Mouse (Mus musculus): ENCODE measurements around the gene Anapc15. TPM values are rescaled to one million over a fixed set of nuclear protein-coding genes. Genes with fewer than 3 reads are reported as not detected.

Gene Anapc15
- polyA plus RNA-seq, 1 experiment from 2014 or later = 83.1 TPM

DNA sequence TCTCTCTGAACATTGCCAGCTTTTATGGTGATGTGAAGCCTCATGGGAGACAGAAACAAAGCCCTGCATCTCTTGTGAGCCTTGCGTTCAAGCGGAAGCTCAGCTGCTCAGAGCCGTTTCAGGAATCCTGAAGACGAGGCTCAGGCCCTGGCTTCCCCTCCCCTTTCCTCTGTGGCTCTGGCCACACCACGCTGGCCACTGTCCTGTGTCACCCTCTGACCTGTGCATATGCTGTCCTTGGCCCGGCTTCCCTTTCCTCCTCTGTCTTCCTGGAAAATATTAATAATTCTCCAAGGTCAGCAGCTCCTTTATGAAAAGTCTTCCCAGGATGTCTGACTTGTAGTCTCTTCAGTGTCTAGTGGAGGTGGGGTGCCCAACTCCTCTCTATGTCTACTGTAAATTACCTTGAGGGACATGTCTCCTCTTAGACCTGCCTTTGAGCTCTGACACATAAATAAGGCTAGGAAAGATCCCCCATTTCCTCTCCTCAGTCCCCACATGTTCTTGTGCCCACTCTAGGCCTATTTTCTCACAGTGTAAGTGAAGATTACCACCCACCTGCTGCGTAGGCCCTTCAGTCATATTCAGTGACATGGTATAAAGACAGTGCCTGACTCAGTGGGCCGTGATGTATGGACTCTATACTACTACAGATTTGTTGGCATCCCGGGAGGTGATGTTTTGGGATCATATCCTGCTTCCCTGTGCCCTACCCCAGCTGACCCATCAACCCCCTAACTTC is 19.1 kb downstream of the Anapc15 start:
- Histone ChIP-seq H3K4me3 (no peak overlapping the region), H3K9me3 (no peaks in the 10 kb centered on the region), H3K27me3 (no peaks in the 10 kb centered on the region), H3K4me2 (no peak overlapping the region), H3K4me1 (replicated peaks) (no peaks in the 10 kb centered on the region), H3K9ac (no peak overlapping the region), H3K36me3 (no peaks in the 10 kb centered on the region), H3K27ac (no peak overlapping the region)
- WGBS = 57% methylated on average over 9 of the region's 9 CpGs
- ATAC-seq (ENCODE audit: low FRiP score) = no peak

DNA sequence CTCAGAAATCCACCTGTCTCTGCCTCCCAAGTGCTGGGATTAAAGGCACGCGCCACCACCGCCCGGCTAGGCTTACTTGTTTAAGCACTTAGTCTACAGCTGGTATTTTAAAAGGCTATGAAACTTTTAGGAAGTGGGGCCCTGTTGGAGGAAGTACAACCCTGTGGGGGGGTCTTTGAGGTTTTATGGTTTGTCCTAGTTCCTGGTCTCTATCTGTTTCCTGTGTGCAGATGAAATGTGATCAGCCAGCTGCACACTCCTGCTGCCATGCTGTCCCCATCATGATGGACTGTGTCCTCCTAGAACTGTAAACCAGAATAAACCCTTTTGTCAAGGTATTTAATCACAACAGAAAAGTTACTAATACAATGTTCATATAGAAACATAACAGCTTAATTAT is 20.6 kb downstream of the Anapc15 start:
- no peak overlapping the region for H3K4me2 ChIP-seq
- no peak overlapping the region for H3K9ac ChIP-seq
- no peak overlapping the region for H3K4me3 ChIP-seq
- H3K27me3 ChIP-seq = no peaks in the 10 kb centered on the region
- H3K27ac ChIP-seq = no peak overlapping the region
- H3K36me3 ChIP-seq = no peaks in the 10 kb centered on the region
- ATAC-seq (ENCODE audit: low FRiP score) = no peak
- 98% methylated on average over 4 of the region's 4 CpGs for WGBS
- no peaks in the 10 kb centered on the region for H3K9me3 ChIP-seq
- no peaks in the 10 kb centered on the region for H3K4me1 ChIP-seq (replicated peaks)

DNA sequence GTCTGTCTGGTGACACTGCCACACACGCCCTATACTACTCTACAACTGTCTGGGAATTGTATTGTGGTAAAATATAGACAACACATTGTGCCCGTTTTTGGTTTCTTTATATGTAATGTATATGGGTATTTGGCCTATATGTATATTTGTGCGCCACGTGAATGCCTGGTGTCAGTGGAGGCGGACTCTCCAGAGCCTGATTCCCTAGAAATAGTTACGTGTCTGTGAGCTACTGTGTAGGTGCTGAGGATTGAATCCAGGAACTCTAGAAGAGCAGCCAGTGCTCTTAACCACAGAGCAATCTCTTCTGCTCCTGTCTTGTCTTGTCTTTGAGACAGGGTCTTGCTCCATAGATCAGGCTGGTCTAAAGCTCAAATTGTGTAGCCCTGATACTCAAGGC is 22.8 kb downstream of the Anapc15 start:
- Histone ChIP-seq H3K4me1 (replicated peaks) (no peaks in the 10 kb centered on the region), H3K4me2 (no peak overlapping the region), H3K9ac (no peak overlapping the region), H3K36me3 (no peaks in the 10 kb centered on the region), H3K9me3 (no peaks in the 10 kb centered on the region), H3K4me3 (no peak overlapping the region), H3K27ac (no peak overlapping the region), H3K27me3 (no peaks in the 10 kb centered on the region)
- WGBS = 87% methylated on average over 6 of the region's 6 CpGs
- ATAC-seq (ENCODE audit: low FRiP score) = no peak

DNA sequence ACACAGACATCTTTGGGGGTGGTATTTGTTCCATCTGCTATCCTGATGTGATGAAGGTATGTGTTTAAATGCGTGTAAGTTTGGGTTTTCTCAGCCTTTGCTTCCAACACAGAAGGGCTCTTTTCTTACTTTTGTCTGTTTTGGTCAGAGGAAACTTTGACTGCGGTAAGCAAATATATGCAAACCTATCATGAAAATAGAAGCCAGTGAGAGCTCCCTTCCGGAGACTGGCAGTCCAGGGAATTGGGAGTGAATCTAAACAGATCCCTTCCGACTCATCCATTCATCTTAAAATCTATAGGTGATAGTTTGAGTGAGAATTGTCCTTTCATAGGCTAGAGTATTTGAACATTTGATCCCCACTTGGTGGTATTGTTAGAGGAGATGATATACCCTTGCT is 24.9 kb downstream of the Anapc15 start:
- Histone ChIP-seq H3K36me3 (no peaks in the 10 kb centered on the region), H3K27ac (no peak overlapping the region), H3K27me3 (no peaks in the 10 kb centered on the region), H3K9me3 (no peaks in the 10 kb centered on the region), H3K4me2 (no peak overlapping the region), H3K4me3 (no peak overlapping the region), H3K9ac (no peak overlapping the region), H3K4me1 (replicated peaks) (no peaks in the 10 kb centered on the region)
- WGBS = 82% methylated on average over 4 of the region's 4 CpGs
- no peak for ATAC-seq (ENCODE audit: low FRiP score)

- 40% methylated on average over 9 of the region's 9 CpGs for WGBS
- Histone ChIP-seq H3K27ac (peak overlapping the region; percentile 92), H3K4me1 (replicated peaks) (peaks cover 18% of the 10 kb centered on the region), H3K4me3 (peak overlapping the region; percentile 51), H3K36me3 (peaks cover 8% of the 10 kb centered on the region), H3K9me3 (no peaks in the 10 kb centered on the region), H3K9ac (peak overlapping the region; percentile 60; the same call in 1 of the 2 replicates), H3K4me2 (peak overlapping the region; percentile 42), H3K27me3 (no peaks in the 10 kb centered on the region)
- no peak for ATAC-seq (ENCODE audit: low FRiP score)
These were observed 32.2 kb downstream of the Anapc15 start for GRCm38 (mm10) chr7:101895695-101896094.

DNA sequence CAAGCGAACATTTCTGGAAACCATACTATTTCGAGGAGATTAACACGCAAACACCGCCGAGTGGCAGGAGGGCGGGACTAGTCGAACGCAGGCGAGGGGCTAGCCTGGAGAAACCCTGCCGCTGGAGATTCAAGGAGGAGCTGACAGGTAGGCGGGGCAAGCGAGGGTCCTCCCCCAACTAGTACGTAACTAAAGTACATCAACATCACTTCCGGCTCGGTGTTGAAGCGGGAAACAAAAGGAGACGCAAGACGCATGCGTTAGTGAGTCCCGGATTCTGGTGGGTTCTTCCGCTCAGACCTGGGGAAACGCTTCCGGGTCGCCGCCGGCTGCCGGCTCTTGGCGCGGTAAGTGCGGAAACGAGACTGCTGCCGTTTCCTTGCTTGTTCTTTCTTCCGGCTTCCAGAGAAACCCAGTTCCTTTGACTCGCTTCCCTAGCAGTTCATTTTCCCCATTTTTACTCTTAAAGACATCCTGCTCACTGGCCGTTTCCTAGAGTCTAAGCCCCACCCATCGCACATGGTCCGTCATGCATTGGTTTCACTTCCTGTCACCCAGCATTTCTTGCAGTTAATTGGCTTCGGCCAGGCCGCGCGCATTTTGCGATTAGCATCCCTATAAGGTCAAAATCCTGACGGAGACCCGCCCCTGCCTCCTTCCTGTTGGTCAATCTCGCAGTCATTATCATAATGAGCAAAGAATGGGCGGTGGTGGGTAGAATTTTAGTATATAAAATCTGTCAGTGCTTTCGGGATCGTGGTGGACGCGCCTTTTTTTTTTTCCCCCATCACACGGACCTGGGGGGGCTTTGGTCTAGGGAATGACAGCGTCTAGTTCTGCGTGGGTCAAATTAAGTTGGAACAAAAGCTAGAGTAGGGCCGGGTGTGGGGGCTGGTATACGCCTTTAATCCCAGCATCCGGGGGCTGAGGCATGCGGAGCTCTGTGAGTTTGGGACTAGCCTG is 32.9 kb downstream of the Anapc15 start:
- H3K4me2 ChIP-seq = peak overlapping the region; percentile 53
- no peaks in the 10 kb centered on the region for H3K9me3 ChIP-seq
- under 1% methylated on average over 57 of the region's 57 CpGs for WGBS
- ATAC-seq (ENCODE audit: low FRiP score) = peak; percentile 98
- H3K9ac ChIP-seq = peak overlapping the region; percentile 72
- H3K27me3 ChIP-seq = no peaks in the 10 kb centered on the region
- H3K4me3 ChIP-seq = peak overlapping the region; percentile 51
- peaks cover 15% of the 10 kb centered on the region for H3K36me3 ChIP-seq
- peaks cover 18% of the 10 kb centered on the region for H3K4me1 ChIP-seq (replicated peaks)
- peak overlapping the region; percentile 92 for H3K27ac ChIP-seq

GRCm38 (mm10) chr7:101900331-101901097 is 37.0 kb downstream of the Anapc15 start:
- Histone ChIP-seq H3K27ac (no peak overlapping the region), H3K4me3 (no peak overlapping the region), H3K36me3 (peaks cover 30% of the 10 kb centered on the region), H3K4me2 (no peak overlapping the region), H3K4me1 (replicated peaks) (peaks cover 13% of the 10 kb centered on the region), H3K9ac (no peak overlapping the region), H3K27me3 (no peaks in the 10 kb centered on the region), H3K9me3 (no peaks in the 10 kb centered on the region)
- no peak for ATAC-seq (ENCODE audit: low FRiP score)
- WGBS = 92% methylated on average over 16 of the region's 16 CpGs

GRCm38 (mm10) chr7:101901969-101902368 is 38.5 kb downstream of the Anapc15 start:
- Histone ChIP-seq H3K4me3 (no peak overlapping the region), H3K27me3 (no peaks in the 10 kb centered on the region), H3K36me3 (peaks cover 30% of the 10 kb centered on the region), H3K27ac (no peak overlapping the region), H3K9me3 (no peaks in the 10 kb centered on the region), H3K9ac (no peak overlapping the region), H3K4me1 (replicated peaks) (peaks cover 18% of the 10 kb centered on the region), H3K4me2 (no peak overlapping the region)
- no peak for ATAC-seq (ENCODE audit: low FRiP score)
- 95% methylated on average over 10 of the region's 10 CpGs for WGBS

DNA sequence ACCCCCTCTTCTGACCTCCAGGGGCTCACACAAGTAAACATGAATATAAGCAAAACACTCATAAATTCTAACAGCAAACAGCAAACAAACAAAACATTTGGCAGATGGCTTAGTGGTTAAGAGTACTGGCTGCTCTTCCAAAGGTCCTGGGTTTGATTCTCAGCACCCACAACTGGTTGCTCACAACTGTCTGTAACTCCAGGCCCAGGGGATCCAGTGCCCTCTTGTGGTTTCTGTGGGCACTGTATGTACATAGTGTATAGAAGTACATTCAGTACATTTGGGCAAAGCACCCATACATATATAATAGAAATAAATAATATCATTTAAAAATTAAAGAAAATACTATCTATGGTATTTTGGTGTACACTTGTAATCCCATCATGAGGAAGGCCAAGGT is 39.3 kb downstream of the Anapc15 start:
- H3K36me3 ChIP-seq = peaks cover 30% of the 10 kb centered on the region
- no peaks in the 10 kb centered on the region for H3K9me3 ChIP-seq
- no peak overlapping the region for H3K4me3 ChIP-seq
- H3K9ac ChIP-seq = no peak overlapping the region
- H3K27me3 ChIP-seq = no peaks in the 10 kb centered on the region
- H3K4me1 ChIP-seq (replicated peaks) = peaks cover 20% of the 10 kb centered on the region
- no peak overlapping the region for H3K4me2 ChIP-seq
- ATAC-seq (ENCODE audit: low FRiP score) = no peak
- H3K27ac ChIP-seq = no peak overlapping the region

DNA sequence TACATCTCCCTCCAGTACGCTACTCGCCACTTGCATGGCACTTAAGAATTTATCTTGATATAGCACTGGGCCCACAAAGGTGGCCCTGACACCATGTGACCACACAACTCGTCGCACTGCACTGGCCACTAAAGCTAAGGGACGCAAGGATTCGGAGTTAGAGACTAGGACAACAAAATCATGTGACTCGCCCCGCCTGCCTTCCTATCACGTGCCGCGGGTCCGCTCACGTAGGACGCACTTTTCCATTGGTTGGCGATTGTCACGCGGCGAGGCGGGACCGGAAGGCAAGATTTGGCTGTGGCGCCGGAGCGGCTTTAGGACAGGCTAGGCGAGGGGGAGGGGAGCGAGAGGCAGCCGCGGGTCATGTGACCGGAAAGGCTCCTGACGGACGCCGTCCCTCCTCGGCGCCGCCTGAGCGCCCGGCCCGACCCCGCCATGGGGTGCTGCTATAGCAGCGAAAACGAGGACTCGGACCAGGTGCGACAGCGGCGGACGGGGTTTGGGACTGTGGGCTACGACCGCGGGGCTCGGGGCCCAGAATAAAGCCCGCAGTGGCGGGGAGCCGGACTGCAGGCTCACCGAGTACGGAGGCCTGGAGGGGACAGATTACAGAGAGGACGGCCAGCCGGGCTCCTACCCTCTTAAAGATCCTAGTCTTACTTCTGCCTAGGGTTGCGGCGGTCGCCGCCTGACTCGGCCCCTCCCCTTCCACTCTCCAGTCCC is 42.2 kb downstream of the Anapc15 start, which contains the start of gene Lamtor1:
Lamtor1 (plus strand) TSS at position 344 of the 726 bp plus-strand sequence.
- no peaks in the 10 kb centered on the region for H3K27me3 ChIP-seq
- no peaks in the 10 kb centered on the region for H3K9me3 ChIP-seq
- peak within 1 kb of the TSS; percentile 97 for H3K27ac ChIP-seq
- WGBS = under 1% methylated on average over 60 of the region's 61 CpGs
- H3K36me3 ChIP-seq = peaks cover 40% of the 10 kb centered on the region
- peak within 1 kb of the TSS; percentile 88 for H3K9ac ChIP-seq
- peak within 1 kb of the TSS; percentile 77 for H3K4me3 ChIP-seq
- H3K4me2 ChIP-seq = peak within 1 kb of the TSS; percentile 74
- peak; percentile 98 for ATAC-seq (ENCODE audit: low FRiP score)
- H3K4me1 ChIP-seq (replicated peaks) = peaks cover 30% of the 10 kb centered on the region

DNA sequence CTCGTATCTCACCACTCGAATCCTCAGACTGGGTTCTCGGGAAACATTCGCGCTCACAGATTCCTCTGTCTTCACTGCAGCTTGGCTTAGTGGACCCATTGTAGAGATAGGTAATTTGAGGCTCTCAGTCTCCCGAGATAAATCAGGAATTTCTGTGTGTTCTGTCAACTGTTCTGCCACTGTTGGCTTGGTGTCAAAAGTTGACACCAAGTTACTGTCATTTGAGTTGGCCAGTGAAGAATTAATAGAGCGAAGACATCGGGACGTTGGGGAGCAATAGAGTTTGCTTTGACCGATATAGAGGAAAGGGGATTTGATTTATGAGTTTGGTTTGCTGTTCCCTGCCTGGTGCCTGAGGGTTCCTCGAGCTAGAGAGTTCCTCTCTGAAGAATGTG is 42.8 kb downstream of the Anapc15 start, which contains the start of gene Tomt:
Tomt (minus strand) TSS at position 73 of the 395 bp plus-strand sequence.
- Histone ChIP-seq H3K4me1 (replicated peaks) (peaks cover 30% of the 10 kb centered on the region), H3K4me3 (peak within 1 kb of the TSS; percentile 77), H3K9me3 (no peaks in the 10 kb centered on the region), H3K9ac (peak within 1 kb of the TSS; percentile 88), H3K27me3 (no peaks in the 10 kb centered on the region), H3K4me2 (peak within 1 kb of the TSS; percentile 74), H3K36me3 (peaks cover 40% of the 10 kb centered on the region), H3K27ac (peak within 1 kb of the TSS; percentile 97)
- ATAC-seq (ENCODE audit: low FRiP score) = no peak
- WGBS = 21% methylated on average over 11 of the region's 11 CpGs

Data from hindbrain, embryonic 13.5 days (tissue).